Mouse (Mus musculus) ovary, adult 18-20 months (tissue): ENCODE data around the gene Yy1.
A peak's percentile ranks its signal among the peaks of the same experiment; 100 is the strongest.

Experiments
- DNase-seq: peaks from one replicate; pipeline ENCODE4 v3.0.0; 2022; ENCODE audit warnings: low spot score, mixed read lengths

Yy1 gene

GRCm38 (mm10) chr12:108768196-108768854 lies 24.4 kb upstream of the Yy1 start:
- DNase-seq: no peak

GRCm38 (mm10) chr12:108780108-108780877 lies 12.5 kb upstream of the Yy1 start:
- no peak for DNase-seq

GRCm38 (mm10) chr12:108785161-108785560 lies 7.6 kb upstream of the Yy1 start:
- DNase-seq: no peak

GRCm38 (mm10) chr12:108787329-108787728 lies 5.4 kb upstream of the Yy1 start:
- no peak for DNase-seq

GRCm38 (mm10) chr12:108792152-108792545 lies 624 bp upstream of the Yy1 start:
- peak; percentile 62 for DNase-seq

GRCm38 (mm10) chr12:108793453-108793941 lies 724 bp downstream of the Yy1 start:
- DNase-seq: peak; percentile 21

- DNase-seq: peak; percentile 70
Measured at GRCm38 (mm10) chr12:108794078-108794711, 1.4 kb downstream of the Yy1 start.

GRCm38 (mm10) chr12:108794979-108795537 lies 2.3 kb downstream of the Yy1 start:
- DNase-seq: no peak

GRCm38 (mm10) chr12:108801613-108802012 lies 8.8 kb downstream of the Yy1 start:
- DNase-seq: no peak

- DNase-seq: no peak
Measured at GRCm38 (mm10) chr12:108804388-108804787, 11.6 kb downstream of the Yy1 start.

GRCm38 (mm10) chr12:108808465-108808864 lies 15.7 kb downstream of the Yy1 start:
- DNase-seq: no peak

GRCm38 (mm10) chr12:108809771-108810170 lies 17.0 kb downstream of the Yy1 start:
- no peak for DNase-seq

- no peak for DNase-seq
Measured at GRCm38 (mm10) chr12:108810309-108810708, 17.5 kb downstream of the Yy1 start.

GRCm38 (mm10) chr12:108811133-108811532 lies 18.4 kb downstream of the Yy1 start:
- no peak for DNase-seq

- no peak for DNase-seq
Measured at GRCm38 (mm10) chr12:108812463-108812862, 19.7 kb downstream of the Yy1 start.

GRCm38 (mm10) chr12:108814470-108814869 lies 21.7 kb downstream of the Yy1 start:
- no peak for DNase-seq

GRCm38 (mm10) chr12:108816569-108816968 lies 23.8 kb downstream of the Yy1 start:
- no peak for DNase-seq

GRCm38 (mm10) chr12:108820461-108820860 lies 27.7 kb downstream of the Yy1 start:
- DNase-seq: no peak

- DNase-seq: no peak
Measured at GRCm38 (mm10) chr12:108823036-108823435, 30.3 kb downstream of the Yy1 start.

- no peak for DNase-seq
Measured at GRCm38 (mm10) chr12:108824225-108824874, 31.6 kb downstream of the Yy1 start.

GRCm38 (mm10) chr12:108825561-108826224 lies 32.9 kb downstream of the Yy1 start:
- no peak for DNase-seq
